Mouse (Mus musculus) adrenal gland, adult 2 months (tissue): Measurements from ENCODE around the gene Insr. TPM values are rescaled to one million over a fixed set of nuclear protein-coding genes. Genes with fewer than 3 reads are reported as not detected.

Experiments
- DNase-seq: peaks from one replicate; pipeline ENCODE4 v3.0.0; 2021
- polyA plus RNA-seq: library from polyadenylated mRNA; depleted of rRNA; stranded (reverse); fragments of >200 nt; gene quantifications from 2 replicates; pipeline ENCODE4 v1.2.3, GENCODE M21; 2012
- total RNA-seq, 2 experiments: library from RNA; stranded (reverse); gene quantifications; 2 replicates each; pipeline ENCODE4 v1.2.3; 2021

Insr gene
- total and polyA plus RNA-seq, 3 experiments: 44.1 to 153 (median 101) TPM

DNA sequence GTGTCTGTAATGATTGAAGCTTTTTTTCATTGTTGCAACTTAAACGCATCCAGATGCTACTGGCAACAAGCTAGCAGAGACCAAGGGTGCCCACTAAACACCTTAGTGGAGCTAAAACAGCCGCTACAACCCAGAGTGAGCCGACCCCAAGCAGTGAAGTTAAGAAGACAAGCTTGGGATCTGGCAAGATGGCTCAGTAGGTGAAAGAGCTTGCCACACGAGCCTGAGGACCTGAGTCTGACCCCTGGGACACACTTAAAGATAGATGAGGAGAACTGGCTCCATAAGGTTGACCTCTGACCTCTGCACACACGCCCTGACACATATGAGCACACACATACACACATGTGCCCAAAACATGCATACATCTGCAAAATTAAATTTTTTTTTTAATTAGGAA is 4.2 kb downstream of the Insr start:
- DNase-seq: no peak

DNA sequence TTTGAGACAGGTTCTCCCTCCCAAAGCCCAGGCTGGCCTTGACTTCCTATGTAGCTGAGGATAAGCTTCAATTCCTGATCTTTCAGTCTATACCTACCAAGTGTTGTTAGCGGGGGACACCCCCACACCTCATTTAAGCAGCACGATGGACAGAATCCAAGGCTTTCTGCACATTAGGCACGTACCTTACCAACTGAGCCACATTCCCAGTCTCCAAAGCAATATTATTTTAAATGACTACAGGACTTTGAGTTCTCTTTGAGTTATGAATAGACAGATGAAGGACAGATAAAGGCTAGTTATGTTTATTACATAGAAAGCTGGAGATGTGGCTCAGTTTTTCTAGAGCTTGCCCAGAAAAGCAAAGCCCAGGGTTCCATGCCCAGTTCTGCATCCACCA is 5.6 kb downstream of the Insr start:
- no peak for DNase-seq

DNA sequence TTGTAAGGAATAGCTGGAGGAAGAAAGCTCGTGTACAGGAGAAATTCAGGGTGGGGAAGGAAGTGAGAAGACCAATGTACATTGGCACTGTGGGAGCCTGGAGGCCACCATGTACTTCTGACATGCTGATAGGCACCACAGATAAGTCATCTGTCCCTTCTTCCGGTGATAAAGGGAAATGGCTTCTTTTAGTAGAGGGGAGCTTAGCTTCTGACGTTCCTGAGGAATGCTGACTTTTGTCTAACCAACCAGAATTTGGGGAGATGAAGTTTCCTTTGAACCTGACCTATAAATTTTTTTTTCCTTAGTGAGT is 12.0 kb downstream of the Insr start:
- DNase-seq: no peak

DNA sequence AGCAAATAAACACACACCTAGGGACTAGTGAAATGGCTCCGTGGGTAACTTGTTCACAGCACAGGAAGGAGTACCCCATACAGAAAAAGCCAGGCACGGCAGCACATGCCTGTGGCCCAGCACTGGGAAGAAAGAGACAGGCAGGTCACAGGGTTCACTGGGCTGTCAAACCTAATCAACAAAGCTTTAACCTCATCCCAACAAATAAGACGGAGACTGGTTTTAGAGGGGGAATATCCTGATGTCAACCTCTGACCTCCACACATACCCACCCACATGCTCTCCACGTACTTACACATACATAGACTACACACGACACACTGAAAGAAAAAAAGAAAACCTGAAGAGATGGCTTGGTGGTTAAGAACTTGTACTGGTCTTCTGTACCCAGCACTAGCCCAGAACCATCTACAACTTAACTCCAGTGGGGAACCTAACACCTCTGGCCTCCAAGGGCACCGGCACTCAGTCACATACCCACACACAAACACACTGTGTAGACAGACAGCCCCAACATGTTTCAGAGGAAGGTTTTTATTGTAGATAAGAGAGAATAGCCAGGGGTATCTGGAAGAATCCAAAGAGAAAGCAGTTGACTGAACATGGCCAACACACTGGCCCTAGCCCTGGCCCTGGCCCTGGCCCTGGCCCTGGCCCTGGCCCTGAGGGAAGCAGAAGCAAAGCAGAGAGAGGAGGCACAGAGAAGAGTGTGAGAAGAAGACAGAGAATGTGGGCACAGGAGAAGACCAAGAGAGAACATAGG is 12.6 kb downstream of the Insr start:
- no peak for DNase-seq

DNA sequence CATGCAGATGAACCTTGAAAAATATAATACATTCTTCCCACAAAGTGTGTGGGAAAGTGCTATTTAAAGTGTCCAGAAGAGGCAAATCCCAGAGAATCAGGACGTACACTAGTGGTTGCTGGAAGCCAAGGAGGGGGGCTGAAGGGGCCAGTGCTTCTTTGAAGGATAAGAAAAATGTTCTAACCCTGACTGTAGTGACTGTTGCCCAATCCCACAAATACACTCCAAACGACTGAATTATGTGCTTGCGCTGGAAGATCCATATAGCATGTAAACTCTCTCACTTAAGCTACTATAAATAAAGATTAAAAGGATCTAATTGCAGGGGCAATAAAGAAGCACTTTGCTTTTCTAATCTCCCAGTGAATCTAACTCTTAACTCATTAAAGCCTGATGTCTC is 14.2 kb downstream of the Insr start:
- no peak for DNase-seq

DNA sequence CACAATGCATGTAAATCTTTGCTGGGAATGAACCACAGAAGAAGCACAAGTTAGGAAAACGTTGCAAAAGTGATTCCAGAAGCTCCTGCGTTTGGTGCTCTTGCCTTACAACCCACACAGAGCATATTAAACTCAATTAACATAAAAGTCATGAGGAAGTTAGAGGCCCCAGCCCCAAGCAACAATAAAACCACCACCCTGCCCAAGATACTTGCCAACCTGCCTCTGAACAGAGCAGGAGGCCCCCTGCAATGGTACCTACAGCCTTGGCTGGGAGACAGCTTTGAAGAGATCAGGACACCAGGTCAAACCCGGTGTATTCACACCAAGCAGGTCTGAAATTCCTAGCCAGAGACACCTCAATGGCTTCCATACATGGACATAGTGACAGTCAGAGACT is 16.6 kb downstream of the Insr start:
- DNase-seq: no peak

DNA sequence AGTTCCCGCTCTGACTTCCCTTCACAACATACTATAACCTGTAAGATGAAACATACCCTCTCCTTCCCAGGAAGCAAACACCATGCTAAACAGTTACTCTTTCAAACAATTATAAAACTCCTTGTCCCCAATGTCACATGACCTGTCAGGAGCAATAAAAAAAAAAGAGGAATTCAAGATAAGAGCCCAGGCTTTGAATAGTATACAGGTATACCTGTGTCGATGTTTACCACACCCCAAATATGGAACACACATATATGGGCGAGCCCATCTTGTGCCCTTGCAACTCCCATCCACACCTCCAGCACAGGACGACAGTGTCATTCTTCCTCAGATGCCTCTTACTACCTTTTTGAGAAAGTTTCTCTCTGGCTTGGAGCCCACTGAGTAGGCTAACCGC is 18.3 kb downstream of the Insr start:
- DNase-seq: no peak

DNA sequence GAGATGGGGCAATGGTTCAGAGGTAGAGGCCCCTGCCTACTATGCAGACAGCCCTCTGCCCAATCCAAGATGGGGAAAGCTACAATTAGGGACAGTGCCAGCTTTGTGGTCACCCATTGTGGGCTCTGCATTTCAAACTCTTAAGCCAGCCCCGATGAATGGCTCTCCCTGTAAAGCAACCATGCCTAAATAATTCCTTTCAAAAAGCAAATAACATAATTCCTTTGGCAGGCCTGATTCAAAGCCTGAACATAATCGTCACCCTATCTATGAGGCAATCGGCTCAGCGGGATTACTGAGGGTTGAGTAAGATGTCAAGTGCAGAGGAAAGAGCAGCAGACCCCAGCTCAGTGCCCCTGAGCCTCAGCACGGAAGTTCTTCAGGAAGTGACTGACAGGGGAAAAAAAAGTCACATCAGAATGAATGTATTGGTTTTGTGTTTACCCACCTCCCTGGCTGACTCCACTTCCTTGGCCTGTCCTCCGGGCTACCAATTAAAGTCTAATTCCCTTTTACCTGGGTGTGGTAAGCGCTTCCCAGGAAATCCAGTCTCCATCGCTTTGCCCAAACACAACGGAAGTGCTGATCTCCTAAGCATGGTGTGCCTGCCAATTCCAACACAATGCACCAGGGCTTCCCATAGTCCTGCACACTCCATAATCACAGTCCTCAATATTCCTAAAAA is 19.1 kb downstream of the Insr start:
- no peak for DNase-seq

DNA sequence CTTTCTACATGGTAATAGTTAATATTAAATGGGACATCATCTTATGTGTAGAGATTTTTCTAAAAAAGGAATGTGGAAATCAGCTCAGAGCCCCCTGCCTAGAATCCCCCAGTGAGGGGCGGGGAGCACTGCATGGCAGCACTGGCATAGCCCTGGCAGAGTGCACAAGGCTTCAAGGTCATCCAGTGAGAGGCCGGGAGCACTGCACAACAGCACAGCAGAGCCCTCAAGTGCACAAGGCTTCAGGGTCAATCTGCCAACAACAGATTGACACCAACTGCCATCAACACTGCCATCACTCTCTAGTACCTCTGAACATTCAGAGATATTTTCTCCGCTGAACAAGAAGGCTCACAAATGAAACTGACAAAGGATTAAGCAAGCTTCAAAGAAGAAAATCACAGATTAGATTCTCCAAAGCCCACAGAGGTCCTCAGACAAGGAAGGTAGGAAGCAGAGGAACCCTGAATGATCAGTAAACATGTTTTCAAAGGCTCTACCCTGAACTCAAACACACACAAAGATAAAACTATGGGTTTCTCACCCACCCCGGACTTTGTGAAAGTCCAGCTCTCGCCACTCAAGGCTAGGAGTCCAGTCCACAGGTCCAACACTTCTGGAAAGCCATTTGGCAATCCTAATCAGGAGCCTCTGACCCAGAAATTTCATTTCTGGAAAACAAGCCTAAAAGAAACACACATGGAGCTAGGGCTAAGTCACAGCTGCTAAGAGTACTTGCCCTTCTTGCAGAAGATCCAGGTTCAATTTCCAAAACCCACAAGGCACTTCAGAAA is 23.1 kb downstream of the Insr start:
- DNase-seq: peak; percentile 70

DNA sequence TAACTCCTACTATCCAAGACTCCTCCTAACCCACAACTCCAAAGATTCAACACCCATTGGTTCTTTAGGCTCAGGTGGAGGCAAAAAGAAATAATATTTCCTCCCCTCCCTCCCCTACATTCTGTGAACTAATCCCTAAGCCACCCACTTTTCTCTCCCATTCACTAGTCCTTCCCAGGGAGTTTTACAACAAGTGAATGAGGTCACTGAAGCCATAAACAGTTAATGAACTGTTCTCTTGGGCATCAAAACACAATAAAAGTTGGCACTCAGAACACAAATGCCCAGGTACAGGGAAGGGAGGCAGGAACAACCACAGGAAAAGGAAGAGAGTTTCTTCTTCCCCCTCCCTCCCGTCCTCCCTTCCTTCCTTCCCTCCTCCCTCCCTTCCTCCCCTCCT is 24.1 kb downstream of the Insr start:
- DNase-seq: no peak

DNA sequence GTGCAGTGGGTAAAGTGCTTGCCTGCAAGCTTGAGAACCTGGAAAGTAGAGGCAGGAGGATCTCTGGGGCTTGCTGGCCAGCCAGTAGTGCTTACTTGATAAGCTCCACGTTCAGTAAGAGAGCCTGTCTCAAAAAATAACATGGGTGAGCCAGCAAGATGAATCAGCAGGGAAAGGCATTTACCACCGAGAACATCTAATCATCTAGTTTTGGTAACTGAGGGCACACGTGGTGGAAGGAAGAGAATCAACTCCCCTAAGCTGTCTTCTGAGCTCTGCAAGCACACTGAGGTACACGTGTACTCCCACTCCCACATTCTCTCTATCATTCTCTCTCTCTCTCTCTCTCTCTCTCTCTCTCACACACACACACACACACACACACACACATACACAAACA is 26.2 kb downstream of the Insr start:
- no peak for DNase-seq

DNA sequence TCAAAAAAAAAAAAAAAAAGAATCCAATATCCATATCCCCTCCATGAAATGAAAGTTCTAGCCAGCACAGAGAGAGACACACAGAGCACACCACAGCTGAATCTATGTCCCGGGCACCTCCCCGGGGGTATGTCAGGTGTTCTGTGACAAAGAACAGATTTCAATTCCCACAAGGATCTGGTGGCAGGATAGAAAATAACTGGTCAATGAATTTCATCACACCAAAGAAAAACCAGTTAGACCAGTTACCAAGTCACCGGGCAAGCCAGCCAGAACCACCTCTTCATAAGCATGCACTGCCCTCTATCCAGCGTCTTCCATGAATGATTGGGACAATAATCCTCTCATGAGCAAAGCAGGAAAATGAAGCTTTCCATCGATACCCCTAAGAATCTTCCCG is 26.8 kb downstream of the Insr start:
- no peak for DNase-seq

DNA sequence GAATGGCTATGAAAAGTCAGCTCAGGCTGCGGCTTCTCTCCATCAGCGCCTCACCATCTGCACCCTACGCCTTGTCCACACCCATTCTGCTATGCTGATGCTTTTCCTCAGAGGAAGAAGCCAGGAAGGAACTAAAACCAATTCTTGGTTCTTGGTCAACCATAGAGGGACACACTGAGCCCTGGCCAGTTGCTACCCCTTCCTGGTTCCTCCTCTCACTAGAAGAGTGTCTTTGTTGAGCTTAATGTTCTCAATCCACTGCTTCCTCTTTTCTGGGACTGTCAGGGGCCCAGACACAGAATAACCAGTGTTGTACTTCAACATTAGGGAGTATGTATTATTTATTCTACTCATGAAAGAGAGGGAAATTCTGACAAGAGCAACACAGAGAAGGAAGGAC is 28.3 kb downstream of the Insr start:
- DNase-seq: no peak

DNA sequence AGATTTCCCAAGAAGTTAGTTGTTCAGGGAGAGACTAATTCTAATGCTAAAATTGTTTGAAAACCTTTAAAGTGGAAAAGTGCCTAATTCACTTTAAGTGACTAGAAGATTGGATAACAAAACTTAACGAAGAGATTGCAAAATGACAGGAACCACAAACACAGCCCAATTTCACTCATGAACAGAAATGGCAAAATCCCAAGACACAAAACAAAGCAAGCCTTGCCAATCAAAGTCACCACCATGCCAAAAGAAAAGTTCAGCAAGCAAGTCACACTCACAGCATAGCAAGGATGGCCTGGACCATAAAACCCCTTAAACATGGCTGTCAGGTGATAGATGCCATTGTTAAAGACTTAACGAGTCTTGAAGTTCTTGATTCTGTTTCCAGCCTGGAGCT is 29.5 kb downstream of the Insr start:
- DNase-seq: no peak

DNA sequence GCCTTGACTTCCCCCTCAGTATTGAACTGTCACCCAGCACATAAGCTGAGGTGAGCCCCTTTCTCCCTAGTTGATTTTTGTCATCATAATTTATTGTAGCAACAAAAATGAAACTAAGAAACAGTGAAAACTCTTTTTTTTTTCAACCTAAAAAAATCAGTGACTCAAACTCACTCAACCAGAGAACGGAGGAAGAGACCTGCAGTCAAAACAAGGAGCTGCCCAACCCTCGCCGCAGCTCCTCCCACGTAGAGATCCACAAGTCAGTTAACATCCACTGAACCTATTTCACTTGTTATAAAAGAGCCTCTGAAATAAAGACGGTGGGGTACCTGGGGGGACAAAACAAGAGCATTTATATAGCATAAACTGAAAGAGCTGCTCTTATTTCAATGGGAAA is 30.7 kb downstream of the Insr start:
- no peak for DNase-seq

DNA sequence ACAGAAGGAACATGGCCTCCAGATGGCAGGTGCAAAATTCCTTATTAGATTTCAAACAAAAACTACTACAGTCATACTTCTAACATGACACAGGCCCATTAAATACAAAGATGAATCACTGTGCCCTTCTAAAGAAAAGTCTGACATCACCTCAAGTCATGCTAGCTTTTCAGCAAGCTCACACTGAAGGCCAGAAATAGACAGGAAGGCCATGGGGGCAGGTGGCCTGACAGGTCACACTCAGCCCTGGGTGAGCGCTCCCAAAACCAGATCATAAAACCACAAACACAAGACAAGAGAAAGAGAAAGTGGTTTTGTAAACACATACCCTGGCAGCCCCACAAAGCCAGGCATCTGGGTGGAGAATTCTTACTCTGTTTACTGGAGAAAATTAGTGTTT is 32.3 kb downstream of the Insr start:
- peak; percentile 81 for DNase-seq

DNA sequence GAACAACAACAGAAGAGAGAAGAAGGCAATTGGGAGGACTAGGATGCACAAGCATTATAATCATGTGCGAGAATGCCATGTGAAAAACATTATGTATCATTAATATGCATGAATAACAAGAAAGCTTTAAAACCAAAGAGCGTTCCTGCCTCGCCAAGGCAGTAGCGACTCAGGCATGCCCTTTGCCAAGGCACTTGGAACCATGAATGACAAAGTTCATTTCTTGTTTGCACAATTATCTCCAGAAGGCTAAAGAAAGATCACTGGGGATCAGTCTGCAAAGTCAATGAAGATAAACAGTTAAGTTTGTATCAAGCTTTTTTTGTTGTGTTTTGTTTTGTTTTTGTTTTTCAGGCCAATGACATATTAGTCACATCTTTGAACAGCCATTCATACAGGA is 36.2 kb downstream of the Insr start:
- DNase-seq: no peak

DNA sequence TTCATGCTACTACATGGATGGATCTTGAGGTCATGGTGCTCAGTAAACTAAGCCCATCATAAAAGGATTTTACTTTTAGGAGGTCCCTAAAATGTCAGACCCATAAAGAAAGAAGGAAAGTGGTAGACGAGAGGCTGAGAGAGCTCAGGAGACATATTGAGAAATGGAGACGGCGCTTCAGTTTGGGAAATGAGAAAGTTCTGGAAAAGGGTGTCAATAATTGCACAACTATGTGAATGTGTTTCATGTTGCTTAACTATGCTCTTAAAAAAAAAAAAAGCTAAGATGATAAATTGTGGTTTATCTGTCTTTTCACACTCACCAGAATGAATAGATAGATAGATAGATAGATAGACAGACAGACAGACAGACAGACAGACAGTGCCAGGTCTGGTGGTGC is 38.7 kb downstream of the Insr start:
- no peak for DNase-seq

DNA sequence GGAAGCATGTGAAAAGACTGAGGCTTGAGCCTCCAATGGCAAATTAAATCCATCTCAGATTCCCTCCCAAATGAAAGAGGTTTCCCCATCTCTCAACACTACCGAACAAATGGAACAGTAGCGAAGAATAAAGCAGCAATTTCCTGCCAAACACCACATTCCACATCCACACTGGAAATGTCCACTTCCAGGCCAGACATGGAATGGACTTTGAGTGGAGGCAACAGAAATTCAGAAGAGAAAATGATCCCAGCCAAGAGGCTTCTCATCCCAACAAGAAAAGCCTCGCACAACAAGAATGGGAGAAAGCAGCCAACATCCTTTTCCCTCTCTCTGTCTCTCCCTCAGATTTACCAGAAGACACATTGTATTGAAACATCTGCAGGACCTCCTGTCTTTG is 39.8 kb downstream of the Insr start:
- DNase-seq: no peak

DNA sequence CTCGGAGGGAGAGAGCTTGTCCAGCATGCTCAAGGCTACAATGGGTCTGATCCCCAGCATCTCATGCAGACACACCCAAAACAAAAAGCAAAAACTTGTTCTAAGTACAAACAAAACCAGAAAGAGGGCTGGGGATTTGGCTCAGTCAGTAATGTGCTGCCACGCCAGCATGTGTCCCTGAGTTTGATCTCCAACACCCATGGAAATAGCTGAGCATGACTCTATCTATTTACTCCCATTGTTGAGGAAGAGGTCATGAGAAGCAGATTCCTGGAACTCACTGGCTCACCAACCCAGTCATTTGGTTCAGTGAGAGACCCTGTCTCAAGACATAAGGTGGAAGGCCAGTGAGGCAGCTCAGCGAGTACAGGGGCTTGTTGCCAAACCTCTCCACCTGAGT is 40.6 kb downstream of the Insr start:
- peak; percentile 47 for DNase-seq

DNA sequence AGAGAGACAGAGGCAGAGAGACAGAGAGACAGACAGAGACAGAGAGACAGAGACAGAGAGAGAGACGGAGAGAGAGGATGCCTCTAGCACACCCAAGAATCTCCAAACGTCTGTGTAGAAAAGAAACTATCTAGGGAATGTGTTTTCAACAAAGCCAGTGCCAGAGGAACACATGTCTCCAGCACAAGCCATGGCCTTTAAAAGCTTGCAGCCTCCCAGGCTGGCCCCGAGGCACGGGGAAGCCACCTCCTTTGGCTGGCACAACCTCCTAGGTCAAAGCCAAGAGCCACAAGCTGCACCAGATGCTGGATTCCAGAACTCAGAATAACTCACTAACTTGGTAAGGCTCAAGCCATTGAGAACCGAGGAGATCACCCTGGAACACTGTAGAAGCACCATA is 42.1 kb downstream of the Insr start:
- DNase-seq: peak; percentile 48

DNA sequence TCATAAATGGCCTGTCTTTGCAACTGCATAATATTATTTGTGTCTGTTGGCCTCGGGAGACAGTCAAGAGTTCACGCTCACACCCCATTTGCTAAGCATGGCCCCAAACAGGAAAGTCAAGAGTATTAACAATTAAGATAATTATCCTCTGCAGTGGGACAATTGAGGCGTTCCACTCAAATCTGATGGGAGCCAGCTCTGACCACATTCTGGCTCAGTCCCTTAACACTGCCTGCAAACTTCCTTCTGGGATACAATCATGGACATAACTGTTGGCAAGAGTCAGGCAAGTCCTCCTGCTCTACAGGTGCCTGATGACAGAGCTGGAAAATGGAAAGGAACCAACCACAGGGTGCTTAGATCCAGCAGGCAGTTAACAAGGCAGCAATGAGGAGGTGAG is 43.1 kb downstream of the Insr start:
- DNase-seq: no peak

DNA sequence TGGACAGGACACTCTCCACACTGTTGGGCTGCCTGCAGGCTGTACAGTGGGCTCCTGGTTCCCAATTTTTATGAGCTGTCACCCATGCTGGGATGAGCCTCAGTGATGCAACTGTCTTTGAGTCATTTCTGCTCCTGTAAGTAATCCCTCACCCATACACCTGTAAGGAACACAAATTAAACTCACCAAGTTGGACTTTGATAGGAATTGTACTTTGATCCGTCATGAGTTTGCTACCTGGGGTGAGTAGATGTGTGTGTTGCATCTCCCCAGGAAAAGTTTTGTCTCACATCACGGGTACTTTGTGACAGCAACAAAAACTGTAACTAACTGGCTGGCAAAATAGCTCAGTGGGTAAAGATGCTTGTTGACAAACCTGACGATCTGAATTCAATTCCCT is 44.8 kb downstream of the Insr start:
- DNase-seq: no peak

DNA sequence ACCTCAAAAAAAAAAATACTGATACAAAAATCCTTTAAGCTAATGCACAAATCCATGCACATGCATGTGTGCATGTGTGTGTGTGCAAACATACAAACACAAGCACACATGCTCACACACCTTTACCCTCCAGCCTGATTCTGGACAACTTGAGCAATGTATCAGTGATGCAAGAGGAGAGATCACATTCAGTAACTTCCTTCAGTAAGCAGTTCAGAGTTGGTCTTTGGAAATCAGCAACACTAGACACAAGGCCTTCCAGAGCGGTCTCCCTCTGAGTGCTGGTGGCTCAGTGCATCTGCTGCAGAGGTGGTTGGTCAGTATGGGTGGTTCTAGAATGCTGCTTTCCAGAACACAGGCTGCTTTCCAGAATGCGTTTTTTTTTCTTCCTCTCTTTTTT is 46.8 kb downstream of the Insr start:
- DNase-seq: no peak
